Mouse (Mus musculus) ES-E14 (cell line): ENCODE data around the gene AI481877. TPM values are rescaled to one million over a fixed set of nuclear protein-coding genes. Genes with fewer than 3 reads are reported as not detected.
A peak's percentile ranks its signal among the peaks of the same experiment; 100 is the strongest.

Source experiments
- DNase-seq: peaks from one replicate; pipeline ENCODE4 v3.0.0-alpha.2; 2013; ENCODE audit warnings: low read depth, low spot score
- H3K27ac ChIP-seq: 2 replicates; pipeline ENCODE4 v1.5.1; 2012; ENCODE audit warnings: low read depth, mild to moderate bottlenecking, low read length, moderate library complexity, mixed read lengths; ENCODE audit not compliant: poor library complexity, insufficient read depth, severe bottlenecking
- H3K36me3 ChIP-seq: 2 replicates; pipeline ENCODE4 v1.6.1; 2012; ENCODE audit warnings: mild to moderate bottlenecking, low read length, moderate library complexity, mixed read lengths; ENCODE audit not compliant: control insufficient read depth, poor library complexity, insufficient read depth, severe bottlenecking
- H3K4me1 ChIP-seq, 2 experiments: fragments of 150-350 bp in 1 of 2; sonication (generic) in 1 of 2; 2 replicates each; pipeline ENCODE4 v1.6.1; 2012; ENCODE audit warnings: low read length in 2 of 2, mild to moderate bottlenecking in 1 of 2, mixed read lengths in 1 of 2; ENCODE audit not compliant: control insufficient read depth in 2 of 2, insufficient read depth in 2 of 2, poor library complexity in 1 of 2
- H3K4me3 ChIP-seq, 2 experiments: fragments of 150-350 bp in 1 of 2; sonication (generic) in 1 of 2; 2 replicates each; pipeline ENCODE4 v1.5.1; 2012; ENCODE audit warnings: low read length in 2 of 2, low read depth in 1 of 2, mild to moderate bottlenecking in 1 of 2, mixed read lengths in 1 of 2; ENCODE audit not compliant: insufficient read depth in 1 of 2, poor library complexity in 1 of 2, severe bottlenecking in 1 of 2
- H3K9ac ChIP-seq: 2 replicates; pipeline ENCODE4 v1.6.1; 2012; ENCODE audit warnings: low read depth, mild to moderate bottlenecking, low read length, mixed read lengths; ENCODE audit not compliant: poor library complexity, insufficient read depth, severe bottlenecking
- H3K9me3 ChIP-seq: fragments of 150-350 bp; sonication (generic); 2 replicates; pipeline ENCODE4 v1.6.1; 2012; ENCODE audit warnings: low read depth, mild to moderate bottlenecking, low read length; ENCODE audit not compliant: control insufficient read depth, insufficient read depth
- CHD2 ChIP-seq: IDR thresholded peaks from 2 replicates; pipeline ENCODE4 v1.6.1; 2014; ENCODE audit warnings: mild to moderate bottlenecking, low read depth, low read length, inconsistent platforms
- HCFC1 ChIP-seq: IDR thresholded peaks from 2 replicates; pipeline ENCODE4 v1.6.1; 2012; ENCODE audit warnings: low read length, inconsistent platforms, borderline replicate concordance; ENCODE audit not compliant: insufficient read depth
- MAFK ChIP-seq: IDR thresholded peaks from 2 replicates; pipeline ENCODE4 v1.6.1; 2014; ENCODE audit warnings: mild to moderate bottlenecking, low read depth, low read length, inconsistent platforms; ENCODE audit not compliant: insufficient read depth
- ZC3H11A ChIP-seq: IDR thresholded peaks from 2 replicates; pipeline ENCODE4 v1.6.1; 2012; ENCODE audit warnings: low read depth, mild to moderate bottlenecking, inconsistent platforms, low read length, borderline replicate concordance
- ZNF384 ChIP-seq: IDR thresholded peaks from 2 replicates; pipeline ENCODE4 v1.6.1; 2012; ENCODE audit warnings: low read depth, low read length, inconsistent platforms
- in situ Hi-C, 2 experiments: fragments of 600-800 bp; cut with MboI; formaldehyde crosslinking; loops; one replicate each; pipeline ENCODE4 v1.15.1; 2025; ENCODE audit warnings: low sequenced_read_pairs in 2 of 2, inconsistent platforms in 1 of 2; ENCODE audit not compliant: unreplicated experiment in 2 of 2
- total RNA-seq: library from RNA; depleted of rRNA; stranded (reverse); fragments of 300-350 nt; gene quantifications from 2 replicates; pipeline ENCODE4 v1.2.3, GENCODE M21; 2012

The AI481877 gene
- total RNA-seq, 1 experiment = 0.98 TPM

GRCm38 (mm10) chr4:59107886-59108285 is 30.9 kb downstream of the AI481877 start:
- no peak overlapping the region for H3K9ac ChIP-seq
- H3K27ac ChIP-seq = no peak overlapping the region
- DNase-seq = no peak
- H3K9me3 ChIP-seq = no peaks in the 10 kb centered on the region
- TF ChIP-seq HCFC1 (no peak), MAFK (no peak), CHD2 (no peak), ZNF384 (no peak), ZC3H11A (no peak)
- H3K36me3 ChIP-seq = no peaks in the 10 kb centered on the region
- no peaks in the 10 kb centered on the region for H3K4me1 ChIP-seq
- H3K4me3 ChIP-seq = no peak overlapping the region
- in situ Hi-C loops = loop anchor here in 1 of 2 experiments (25.0 kb wide), 1 partner anchor 479 kb away; the partner anchor contains the start of gene Hsdl2

DNA sequence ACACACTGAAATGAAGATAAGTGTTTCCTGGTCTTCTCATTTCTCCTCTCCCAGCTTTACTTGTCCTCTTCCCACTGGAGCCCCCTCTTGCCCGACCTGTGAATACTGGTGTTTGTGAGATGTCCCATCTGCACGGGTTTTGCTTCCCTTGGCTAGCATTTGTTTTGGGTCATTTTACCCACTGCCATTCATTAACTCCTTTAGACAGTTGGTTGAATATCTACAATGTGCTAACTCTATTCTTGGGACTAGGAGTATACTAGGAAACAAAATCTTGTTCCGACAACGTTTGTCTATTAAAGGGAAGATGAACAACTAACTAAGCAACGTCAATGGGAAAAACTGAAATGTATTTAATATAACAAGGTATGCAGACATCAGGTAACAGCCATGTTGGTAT is 32.1 kb downstream of the AI481877 start:
- in situ Hi-C loops = loop anchor here in 1 of 2 experiments (25.0 kb wide), 1 partner anchor 481 kb away; the partner anchor contains the start of gene Hsdl2
- Histone ChIP-seq H3K4me3 (no peak overlapping the region), H3K36me3 (no peaks in the 10 kb centered on the region), H3K4me1 (no peaks in the 10 kb centered on the region), H3K27ac (no peak overlapping the region), H3K9ac (no peak overlapping the region), H3K9me3 (no peaks in the 10 kb centered on the region)
- TF ChIP-seq CHD2 (no peak), MAFK (no peak), HCFC1 (no peak), ZC3H11A (no peak), ZNF384 (no peak)
- no peak for DNase-seq

DNA sequence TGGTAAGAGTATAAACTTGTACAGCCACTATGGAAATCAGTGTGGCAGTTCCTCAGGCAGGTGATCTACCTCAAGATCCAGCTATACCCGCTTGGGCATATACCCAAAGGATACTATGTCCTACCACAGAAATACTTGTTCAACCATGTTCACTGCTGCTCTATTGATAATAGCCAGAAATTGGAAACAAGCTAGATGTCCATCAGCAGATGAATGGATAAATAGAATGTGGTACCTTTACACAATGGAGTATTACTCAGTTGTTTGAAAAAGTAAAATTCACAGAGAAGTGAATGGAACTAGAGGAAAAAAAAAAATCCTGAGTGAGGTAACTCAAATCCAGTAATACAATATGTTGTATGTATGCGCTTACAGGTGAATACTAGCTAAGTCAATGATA is 34.6 kb downstream of the AI481877 start:
- Histone ChIP-seq H3K4me1 (no peaks in the 10 kb centered on the region), H3K9ac (no peak overlapping the region), H3K27ac (no peak overlapping the region), H3K4me3 (no peak overlapping the region), H3K36me3 (no peaks in the 10 kb centered on the region), H3K9me3 (no peaks in the 10 kb centered on the region)
- DNase-seq = no peak
- in situ Hi-C loops = loop anchor here in 1 of 2 experiments (25.0 kb wide), 1 partner anchor 483 kb away; the partner anchor contains the start of gene Hsdl2
- no peak for TF ChIP-seq ZNF384
- no peak for TF ChIP-seq MAFK
- no peak for TF ChIP-seq CHD2
- TF ChIP-seq ZC3H11A = no peak
- TF ChIP-seq HCFC1 = no peak

- H3K9me3 ChIP-seq = no peaks in the 10 kb centered on the region
- H3K36me3 ChIP-seq = no peaks in the 10 kb centered on the region
- H3K4me3 ChIP-seq = no peak overlapping the region
- no peak overlapping the region for H3K27ac ChIP-seq
- no peak overlapping the region for H3K9ac ChIP-seq
- peak; percentile 74 for DNase-seq
- in situ Hi-C loops = loop anchor here (10.0 to 25.0 kb wide), 3 partner anchors 238 to 466 kb away; no protein-coding TSS in a partner anchor
- no peak for TF ChIP-seq HCFC1
- TF ChIP-seq MAFK = no peak
- TF ChIP-seq ZNF384 = no peak
- TF ChIP-seq ZC3H11A = peak; percentile 96
- no peaks in the 10 kb centered on the region for H3K4me1 ChIP-seq
Measured at GRCm38 (mm10) chr4:59096393-59096792, 42.4 kb downstream of the AI481877 start.

DNA sequence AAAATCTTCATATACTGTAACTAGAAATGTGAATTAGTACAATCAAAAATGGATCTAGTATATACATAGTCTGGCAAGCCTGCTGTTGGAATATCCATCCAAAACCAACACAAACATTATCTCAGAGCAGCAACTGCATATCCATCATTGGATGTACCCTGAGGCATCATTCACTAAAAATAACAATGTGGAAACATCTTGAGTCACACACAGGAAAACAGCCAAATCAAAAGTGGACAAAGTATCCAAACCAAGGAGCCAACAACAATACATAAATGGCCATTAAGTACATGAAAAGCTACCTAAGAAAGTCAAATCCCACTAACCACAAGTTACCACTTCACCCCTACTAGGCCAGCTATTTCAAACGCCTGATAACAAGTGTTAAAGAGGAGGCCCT is 49.4 kb downstream of the AI481877 start:
- H3K4me1 ChIP-seq = no peaks in the 10 kb centered on the region
- DNase-seq = no peak
- H3K36me3 ChIP-seq = no peaks in the 10 kb centered on the region
- no peak overlapping the region for H3K9ac ChIP-seq
- H3K4me3 ChIP-seq = no peak overlapping the region
- no peak overlapping the region for H3K27ac ChIP-seq
- no peaks in the 10 kb centered on the region for H3K9me3 ChIP-seq
- in situ Hi-C loops = loop anchor here (25.0 kb wide), 2 partner anchors 248 to 473 kb away; no protein-coding TSS in a partner anchor
- TF ChIP-seq MAFK (no peak), CHD2 (no peak), ZNF384 (no peak)
